Mouse (Mus musculus) layer of hippocampus, adult 11-12 months (tissue): ENCODE results near the gene Olfr420.

Source experiments
- DNase-seq: peaks from one replicate; pipeline ENCODE4 v3.0.0; 2022; ENCODE audit warnings: low spot score

The Olfr420 gene

GRCm38 (mm10) chr1:174155333-174155732 lies at the start of gene Olfr420:
TSS of gene Olfr420 (plus strand) at chr1:174155633.
- DNase-seq: no peak

DNA sequence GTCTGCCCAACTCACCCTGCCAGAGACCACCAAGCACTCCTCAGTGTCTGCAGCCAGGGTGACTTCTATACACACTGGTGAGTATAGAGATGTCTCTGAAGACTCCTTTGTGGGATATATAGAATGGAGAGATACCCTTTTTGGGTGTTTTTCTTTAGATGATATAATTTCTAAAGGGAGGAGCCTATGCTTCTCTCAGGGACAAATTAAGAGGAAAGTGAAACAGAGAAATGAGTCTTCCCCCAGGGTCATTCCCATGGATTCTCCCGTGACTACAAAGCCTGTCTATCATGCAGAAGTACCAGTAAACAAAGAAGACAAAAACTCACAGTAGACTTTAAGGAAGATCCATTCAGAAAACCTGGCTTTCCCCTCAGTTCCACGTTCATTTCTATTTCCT lies 34.4 kb upstream of the Olfr420 start, which contains the start of gene Olfr231:
Olfr231 (minus strand) TSS at position 101 of the 400 bp plus-strand sequence.
- no peak for DNase-seq

- DNase-seq: no peak
Observed at GRCm38 (mm10) chr1:174131217-174131616, 24.2 kb upstream of the Olfr420 start, which contains the start of gene Olfr424. TSS of gene Olfr424 (plus strand) at chr1:174131517.

GRCm38 (mm10) chr1:174131999-174132398 lies 23.4 kb upstream of the Olfr420 start:
- no peak for DNase-seq

DNA sequence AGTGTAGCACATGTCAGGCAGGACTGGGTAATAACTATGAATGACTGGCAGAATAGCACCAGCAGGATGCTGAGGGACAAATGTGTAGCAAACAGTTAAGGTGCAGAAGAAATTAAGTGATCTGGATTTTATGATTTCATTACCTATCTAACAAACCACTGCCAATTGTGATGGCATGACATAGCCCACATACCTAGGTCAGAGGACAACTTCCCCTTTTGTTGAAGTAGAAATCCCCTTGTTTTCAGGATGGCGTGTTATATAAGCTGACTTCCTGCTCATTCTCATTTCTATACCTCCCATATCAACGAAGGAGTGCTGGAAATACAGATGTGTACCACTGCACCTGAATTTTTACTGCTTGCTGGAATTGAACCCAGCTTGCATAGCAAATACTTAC lies 14.0 kb upstream of the Olfr420 start:
- no peak for DNase-seq

- DNase-seq: no peak
Observed at GRCm38 (mm10) chr1:174146696-174147095, 8.7 kb upstream of the Olfr420 start.

DNA sequence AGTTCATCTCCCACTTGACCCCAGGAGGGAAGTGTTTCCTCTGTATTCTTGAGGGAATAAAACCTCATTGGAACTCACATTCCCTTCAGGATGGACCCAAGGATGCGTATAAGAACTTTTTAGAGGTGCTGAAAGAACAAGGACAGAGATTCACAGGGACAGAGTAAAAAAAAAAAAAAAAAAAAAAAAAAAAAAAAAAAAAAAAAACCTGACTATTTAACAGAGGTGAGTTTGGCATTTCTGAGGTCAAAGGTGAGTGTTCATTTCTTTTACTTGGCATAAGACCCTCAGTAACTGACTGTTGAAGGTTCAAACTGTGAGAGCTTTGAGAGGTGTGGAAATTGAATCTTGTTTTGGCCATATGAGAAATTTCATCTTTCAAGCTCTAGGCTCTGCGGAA lies 6.1 kb upstream of the Olfr420 start:
- DNase-seq: no peak

DNA sequence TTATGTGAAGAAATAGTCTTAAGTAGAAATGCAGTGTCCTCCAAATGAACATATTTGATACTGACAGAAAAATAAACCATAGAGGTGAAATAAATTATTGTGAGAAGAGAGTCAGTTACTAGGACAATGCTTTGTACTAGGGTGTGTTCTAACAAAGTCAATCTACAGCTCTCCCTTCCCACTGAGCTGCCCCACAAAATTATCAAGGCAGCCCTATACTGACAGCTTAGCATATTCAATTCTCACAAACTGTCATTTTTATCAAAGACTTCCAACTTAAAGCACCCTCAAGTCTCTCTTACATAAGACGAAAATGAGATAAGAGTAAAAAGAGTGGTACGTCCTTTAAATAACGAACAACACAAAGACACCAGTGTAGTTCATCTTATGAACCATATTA lies 2.2 kb downstream of the Olfr420 start:
- DNase-seq: no peak

DNA sequence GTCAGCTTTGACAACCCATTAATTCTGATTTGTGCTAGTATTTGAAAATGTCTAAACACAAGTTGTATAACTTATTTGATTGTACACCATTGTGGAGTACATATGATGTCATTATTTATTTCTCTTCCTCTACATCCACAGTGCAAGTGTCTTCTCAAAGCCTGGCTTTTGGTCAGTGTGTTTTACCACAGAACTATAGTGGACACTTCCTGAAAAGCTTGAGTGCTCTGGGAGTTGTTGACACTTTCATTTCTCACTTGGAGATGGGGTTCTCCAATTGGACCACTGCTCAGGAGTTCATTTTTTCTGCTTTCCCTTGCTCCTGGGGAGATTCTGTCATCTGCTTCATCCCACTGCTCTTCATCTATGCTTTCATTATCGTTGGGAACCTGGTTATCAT lies 3.1 kb downstream of the Olfr420 start:
- no peak for DNase-seq

- DNase-seq: no peak
Observed at GRCm38 (mm10) chr1:174159095-174159494, 3.7 kb downstream of the Olfr420 start.

DNA sequence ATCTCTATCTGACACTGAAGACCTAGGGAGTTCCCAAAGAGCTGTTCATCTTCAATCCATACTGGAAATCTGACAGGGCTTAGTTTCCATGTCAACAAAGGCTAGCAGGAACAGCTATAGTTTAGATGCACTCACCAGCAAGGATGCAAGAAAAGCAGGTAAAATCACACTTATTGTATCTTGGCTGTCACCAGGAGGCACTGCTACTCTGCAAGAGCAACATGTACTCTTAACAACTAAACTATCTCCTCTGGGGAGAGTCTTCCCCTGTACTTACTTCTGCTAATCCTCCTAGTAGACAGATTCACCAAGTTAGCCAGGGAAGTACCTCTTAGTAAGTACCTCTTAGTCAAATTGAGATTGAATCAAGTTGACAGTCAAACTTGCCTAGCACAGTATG lies 13.6 kb downstream of the Olfr420 start:
- DNase-seq: no peak

DNA sequence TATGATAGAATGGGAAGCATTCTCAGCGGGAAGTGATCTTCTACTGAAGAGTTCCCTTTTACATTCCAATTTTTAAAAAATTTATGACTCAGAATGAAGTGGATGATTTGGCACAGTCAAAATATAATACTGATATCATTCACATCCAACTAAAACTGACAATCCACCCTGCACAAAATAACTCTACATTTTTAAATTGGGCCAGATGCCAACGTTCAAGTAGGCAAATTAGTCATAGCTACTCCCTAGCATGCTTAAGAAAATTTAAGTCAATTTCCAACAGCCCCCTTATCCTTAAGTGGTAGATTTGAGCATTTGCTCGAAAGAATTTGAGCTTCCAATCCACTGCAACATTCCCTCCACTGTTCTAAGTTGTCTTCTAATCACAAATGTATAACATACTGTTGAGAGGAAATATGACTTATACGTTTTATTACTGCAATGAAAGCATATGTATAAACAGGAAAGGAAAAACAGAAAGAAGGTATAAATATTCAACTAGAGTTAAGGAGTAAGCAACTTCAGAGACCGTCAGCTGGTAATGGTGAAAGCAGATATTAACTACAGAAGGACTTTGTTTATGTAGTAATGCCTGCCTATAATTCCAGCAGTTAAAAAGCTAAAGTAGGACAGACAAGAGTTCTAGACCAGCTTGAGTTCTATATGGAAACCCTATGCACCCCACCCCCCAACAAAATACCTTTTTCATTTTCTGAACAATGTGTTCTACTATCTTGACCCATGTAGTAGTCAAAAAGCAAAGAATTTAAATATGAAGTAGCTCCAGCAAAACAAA lies 15.5 kb downstream of the Olfr420 start:
- no peak for DNase-seq

- DNase-seq: no peak
Observed at GRCm38 (mm10) chr1:174171537-174171936, 16.1 kb downstream of the Olfr420 start.

DNA sequence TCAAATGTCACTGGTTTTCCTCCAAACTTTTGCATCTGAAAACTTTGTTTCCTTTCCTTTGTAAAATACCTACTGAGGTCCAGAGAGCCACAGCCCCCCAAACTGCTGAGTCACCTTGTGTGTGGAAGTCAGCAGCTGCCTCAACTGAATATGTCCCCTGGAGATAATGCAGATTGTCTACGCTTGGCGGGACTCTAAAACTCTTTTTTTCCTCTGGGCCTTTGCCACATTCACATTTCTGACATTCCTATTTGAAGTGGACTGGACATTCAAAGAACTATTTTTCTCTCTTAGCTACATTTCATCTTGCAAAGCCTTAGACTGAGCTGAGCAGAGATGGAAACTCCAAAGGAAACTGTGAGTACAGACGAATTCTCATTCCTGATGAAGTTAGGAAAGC lies 17.2 kb downstream of the Olfr420 start, which contains the start of gene Spta1:
Spta1 (plus strand) TSS at position 172 of the 400 bp plus-strand sequence.
- no peak for DNase-seq

- DNase-seq: no peak
Observed at GRCm38 (mm10) chr1:174204699-174205098, 49.3 kb downstream of the Olfr420 start.
